Mouse (Mus musculus) embryonic facial prominence, embryonic 15.5 days (tissue): Measurements from ENCODE around the gene Polr3g. TPM values are rescaled to one million over a fixed set of nuclear protein-coding genes. Genes with fewer than 3 reads are reported as not detected.
A peak's percentile ranks its signal among the peaks of the same experiment; 100 is the strongest.

ENCODE experiments used
- ATAC-seq: fragments of 200-750 bp; cut with Nextera tagmentation; 2 replicates; pipeline ENCODE4 v1.8.0; 2017; ENCODE audit warnings: low read depth, moderate TSS enrichment; ENCODE audit not compliant: insufficient number of reproducible peaks, low FRiP score, low TSS enrichment
- H3K27ac ChIP-seq: fragments of 300-500 bp; sonication (generic); replicated peaks from 2 replicates; pipeline ENCODE4 v1.5.1; 2015; ENCODE audit warnings: mild to moderate bottlenecking, inconsistent platforms
- H3K27me3 ChIP-seq: fragments of 300-500 bp; sonication (generic); 2 replicates; pipeline ENCODE4 v1.6.1; 2015; ENCODE audit warnings: inconsistent platforms
- H3K36me3 ChIP-seq: fragments of 300-500 bp; sonication (generic); 2 replicates; pipeline ENCODE4 v1.6.1; 2015; ENCODE audit warnings: mild to moderate bottlenecking, inconsistent platforms
- H3K4me1 ChIP-seq: fragments of 300-500 bp; sonication (generic); 2 replicates; pipeline ENCODE4 v1.6.1; 2015; ENCODE audit warnings: inconsistent platforms
- H3K4me2 ChIP-seq: fragments of 300-500 bp; sonication (generic); replicated peaks from 2 replicates; pipeline ENCODE4 v1.6.1; 2015; ENCODE audit warnings: mild to moderate bottlenecking, inconsistent platforms
- H3K4me3 ChIP-seq: fragments of 300-500 bp; sonication (generic); replicated peaks from 2 replicates; pipeline ENCODE4 v1.5.1; 2015; ENCODE audit warnings: mild to moderate bottlenecking, inconsistent platforms
- H3K9ac ChIP-seq: fragments of 300-500 bp; sonication (generic); 2 replicates; pipeline ENCODE4 v1.6.1; 2015; ENCODE audit warnings: inconsistent platforms
- H3K9me3 ChIP-seq: fragments of 300-500 bp; sonication (generic); replicated peaks from 2 replicates; pipeline ENCODE4 v1.6.1; 2016; ENCODE audit warnings: inconsistent platforms
- WGBS: fragments of 180-500 bp; shearing (Covaris S2); methylation state at CpG from one replicate; pipeline ENCODE4 v1.1.7; 2015; 5-methylcytosine and 5-hydroxymethylcytosine counted together
- polyA plus RNA-seq: library from polyadenylated mRNA; unstranded; fragments of >200 nt; fragmentation: Nextera tagmentation; extraction: Ambion mirVana; gene quantifications from 2 replicates; pipeline ENCODE4 v1.2.1, GENCODE M21; 2015

The Polr3g gene
- 29.5 and 36.0 TPM in 2 replicates for polyA plus RNA-seq

GRCm38 (mm10) chr13:81710775-81711545, at the start of gene Polr3g, which contains the start of gene Mblac2:
Polr3g (minus strand) TSS chr13:81711013.
Mblac2 (plus strand) TSS chr13:81711341.
- Histone ChIP-seq H3K4me1 (no peaks in the 10 kb centered on the region), H3K9me3 (no peaks in the 10 kb centered on the region), H3K27ac (peak within 1 kb of the TSS; percentile 91), H3K36me3 (no peaks in the 10 kb centered on the region), H3K4me2 (peak within 1 kb of the TSS; percentile 68), H3K4me3 (peak within 1 kb of the TSS; percentile 75), H3K9ac (peak within 1 kb of the TSS; percentile 23), H3K27me3 (no peaks in the 10 kb centered on the region)
- ATAC-seq: peak; percentile 96
- under 1% methylated on average over 61 of the region's 61 CpGs for WGBS

- no peak for ATAC-seq
- no peak overlapping the region for H3K27ac ChIP-seq
- H3K27me3 ChIP-seq: no peaks in the 10 kb centered on the region
- no peak overlapping the region for H3K4me2 ChIP-seq
- no peaks in the 10 kb centered on the region for H3K36me3 ChIP-seq
- no peaks in the 10 kb centered on the region for H3K4me1 ChIP-seq
- H3K9me3 ChIP-seq: no peaks in the 10 kb centered on the region
- no peak overlapping the region for H3K4me3 ChIP-seq
- WGBS: 23% methylated on average over 3 of the region's 3 CpGs
- H3K9ac ChIP-seq: no peak overlapping the region
Measured at GRCm38 (mm10) chr13:81760379-81760778, 49.6 kb upstream of the Polr3g start.

- Histone ChIP-seq H3K9me3 (no peaks in the 10 kb centered on the region), H3K4me3 (no peak overlapping the region), H3K4me2 (no peak overlapping the region), H3K27ac (no peak overlapping the region), H3K4me1 (no peaks in the 10 kb centered on the region), H3K9ac (no peak overlapping the region), H3K27me3 (no peaks in the 10 kb centered on the region), H3K36me3 (no peaks in the 10 kb centered on the region)
- ATAC-seq: no peak
- 83% methylated on average over 5 of the region's 5 CpGs for WGBS
Measured at GRCm38 (mm10) chr13:81757058-81757660, 46.3 kb upstream of the Polr3g start.

GRCm38 (mm10) chr13:81755324-81755723, 44.5 kb upstream of the Polr3g start:
- Histone ChIP-seq H3K9me3 (no peaks in the 10 kb centered on the region), H3K4me1 (no peaks in the 10 kb centered on the region), H3K4me2 (no peak overlapping the region), H3K27me3 (no peaks in the 10 kb centered on the region), H3K9ac (no peak overlapping the region), H3K4me3 (no peak overlapping the region), H3K27ac (no peak overlapping the region), H3K36me3 (no peaks in the 10 kb centered on the region)
- no peak for ATAC-seq
- WGBS: 76% methylated on average over 1 of the region's 1 CpGs

GRCm38 (mm10) chr13:81754878-81755277, 44.1 kb upstream of the Polr3g start:
- no peaks in the 10 kb centered on the region for H3K4me1 ChIP-seq
- H3K9me3 ChIP-seq: no peaks in the 10 kb centered on the region
- no peaks in the 10 kb centered on the region for H3K36me3 ChIP-seq
- no peaks in the 10 kb centered on the region for H3K27me3 ChIP-seq
- no peak overlapping the region for H3K9ac ChIP-seq
- no peak overlapping the region for H3K27ac ChIP-seq
- no peak overlapping the region for H3K4me2 ChIP-seq
- ATAC-seq: no peak
- H3K4me3 ChIP-seq: no peak overlapping the region

GRCm38 (mm10) chr13:81744092-81744396, 33.2 kb upstream of the Polr3g start:
- no peaks in the 10 kb centered on the region for H3K36me3 ChIP-seq
- no peaks in the 10 kb centered on the region for H3K4me1 ChIP-seq
- H3K4me2 ChIP-seq: no peak overlapping the region
- no peaks in the 10 kb centered on the region for H3K9me3 ChIP-seq
- 28% methylated on average over 2 of the region's 2 CpGs for WGBS
- no peak overlapping the region for H3K9ac ChIP-seq
- no peaks in the 10 kb centered on the region for H3K27me3 ChIP-seq
- ATAC-seq: no peak
- no peak overlapping the region for H3K4me3 ChIP-seq
- no peak overlapping the region for H3K27ac ChIP-seq

GRCm38 (mm10) chr13:81743391-81744091, 32.7 kb upstream of the Polr3g start:
- no peak overlapping the region for H3K27ac ChIP-seq
- no peaks in the 10 kb centered on the region for H3K36me3 ChIP-seq
- 40% methylated on average over 10 of the region's 10 CpGs for WGBS
- H3K4me2 ChIP-seq: no peak overlapping the region
- no peaks in the 10 kb centered on the region for H3K27me3 ChIP-seq
- ATAC-seq: no peak
- no peak overlapping the region for H3K4me3 ChIP-seq
- H3K4me1 ChIP-seq: no peaks in the 10 kb centered on the region
- H3K9me3 ChIP-seq: no peaks in the 10 kb centered on the region
- no peak overlapping the region for H3K9ac ChIP-seq

- no peak for ATAC-seq
- H3K9me3 ChIP-seq: no peaks in the 10 kb centered on the region
- H3K4me3 ChIP-seq: no peak overlapping the region
- no peak overlapping the region for H3K27ac ChIP-seq
- no peaks in the 10 kb centered on the region for H3K4me1 ChIP-seq
- no peaks in the 10 kb centered on the region for H3K27me3 ChIP-seq
- WGBS: 46% methylated on average over 3 of the region's 3 CpGs
- no peaks in the 10 kb centered on the region for H3K36me3 ChIP-seq
- no peak overlapping the region for H3K9ac ChIP-seq
- no peak overlapping the region for H3K4me2 ChIP-seq
Measured at GRCm38 (mm10) chr13:81740898-81741297, 30.1 kb upstream of the Polr3g start.

- no peak for ATAC-seq
- Histone ChIP-seq H3K4me3 (no peak overlapping the region), H3K27me3 (no peaks in the 10 kb centered on the region), H3K9me3 (no peaks in the 10 kb centered on the region), H3K36me3 (no peaks in the 10 kb centered on the region), H3K4me1 (no peaks in the 10 kb centered on the region), H3K27ac (no peak overlapping the region), H3K9ac (no peak overlapping the region), H3K4me2 (no peak overlapping the region)
- WGBS: 90% methylated on average over 5 of the region's 5 CpGs
Measured at GRCm38 (mm10) chr13:81736606-81737005, 25.8 kb upstream of the Polr3g start.

- Histone ChIP-seq H3K4me1 (no peaks in the 10 kb centered on the region), H3K27ac (no peak overlapping the region), H3K4me3 (no peak overlapping the region), H3K27me3 (no peaks in the 10 kb centered on the region), H3K4me2 (no peak overlapping the region), H3K36me3 (no peaks in the 10 kb centered on the region), H3K9me3 (no peaks in the 10 kb centered on the region), H3K9ac (no peak overlapping the region)
- no peak for ATAC-seq
- 91% methylated on average over 1 of the region's 1 CpGs for WGBS
Measured at GRCm38 (mm10) chr13:81730362-81730761, 19.5 kb upstream of the Polr3g start.

- Histone ChIP-seq H3K4me1 (no peaks in the 10 kb centered on the region), H3K4me3 (no peak overlapping the region), H3K27ac (no peak overlapping the region), H3K9ac (no peak overlapping the region), H3K9me3 (no peaks in the 10 kb centered on the region), H3K36me3 (no peaks in the 10 kb centered on the region), H3K4me2 (no peak overlapping the region), H3K27me3 (no peaks in the 10 kb centered on the region)
- WGBS: 73% methylated on average over 4 of the region's 4 CpGs
- ATAC-seq: no peak
Measured at GRCm38 (mm10) chr13:81729102-81729501, 18.3 kb upstream of the Polr3g start.
